Mouse (Mus musculus) cerebral cortex, adult 2 months (tissue): ENCODE results near the gene Slc6a4.

ENCODE experiments used
- WGBS: fragments of 180-500 bp; shearing (Covaris S2); methylation state at CpG from one replicate; pipeline ENCODE4 v1.1.7; 2018; 5-methylcytosine and 5-hydroxymethylcytosine counted together

Gene Slc6a4

DNA sequence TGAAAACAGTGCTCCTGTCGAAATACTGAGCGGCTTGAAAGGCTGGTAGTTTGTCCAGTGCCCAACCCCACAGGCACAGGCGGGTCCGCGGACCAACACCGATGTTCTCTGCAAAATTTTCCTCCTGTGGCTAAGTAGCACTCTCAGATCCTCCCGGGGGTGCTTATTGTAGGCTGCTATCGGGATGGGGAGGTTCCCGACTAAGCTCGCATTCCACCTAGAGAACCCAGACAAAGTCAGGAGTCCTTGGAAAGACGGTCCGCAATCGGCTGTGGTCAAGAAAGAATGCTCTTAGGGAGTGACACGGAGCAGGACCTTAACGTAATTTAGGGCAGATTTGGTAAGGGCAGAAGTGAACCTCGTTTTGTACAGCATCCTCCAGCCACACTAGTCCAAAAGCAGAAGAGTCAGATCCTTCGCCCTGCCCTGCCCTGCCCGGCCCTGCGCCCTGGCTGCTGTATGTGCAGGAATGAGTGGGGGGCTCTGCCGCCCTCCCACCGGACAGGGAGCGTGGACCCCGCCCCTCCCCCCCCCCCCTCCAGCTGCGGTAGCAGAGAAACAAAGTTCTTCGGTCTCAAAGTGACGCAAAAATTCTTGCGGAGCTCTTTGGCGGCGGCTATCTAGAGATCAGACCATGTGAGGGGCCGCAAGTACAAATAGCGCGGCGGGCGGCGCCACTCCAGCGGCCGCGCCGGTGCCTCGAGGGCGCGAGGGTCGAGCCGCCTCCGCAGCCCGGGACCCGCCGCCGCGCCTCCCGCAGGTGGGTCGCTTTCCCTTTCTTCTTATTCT, at the start of gene Slc6a4:
Gene Slc6a4 (plus strand): TSS at position 688 of the 789 bp plus-strand sequence.
- 1% methylated on average over 52 of the region's 52 CpGs for WGBS

DNA sequence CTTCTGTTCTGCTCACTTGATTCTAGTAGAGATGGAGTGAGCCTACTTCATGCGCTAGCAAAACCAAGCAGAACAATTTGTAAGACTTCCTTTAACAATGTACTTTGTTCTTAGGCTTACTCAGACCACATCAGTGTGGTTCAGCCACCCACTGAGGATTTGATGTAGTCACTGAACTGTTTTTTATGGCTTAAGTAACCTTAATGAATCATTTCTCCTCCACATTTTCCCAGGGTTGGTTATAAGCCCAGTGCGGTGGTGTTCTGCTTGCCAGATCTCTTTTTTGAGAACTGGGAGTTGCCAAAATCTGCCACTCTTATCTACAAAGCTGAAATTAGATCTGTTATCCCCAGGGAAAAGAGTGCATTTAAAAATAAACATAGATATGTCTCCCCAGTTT, 44.9 kb upstream of the Slc6a4 start:
- 44% methylated on average over 2 of the region's 2 CpGs for WGBS

- 96% methylated on average over 3 of the region's 3 CpGs for WGBS
These were observed 32.7 kb upstream of the Slc6a4 start for GRCm38 (mm10) chr11:76965703-76966102.

DNA sequence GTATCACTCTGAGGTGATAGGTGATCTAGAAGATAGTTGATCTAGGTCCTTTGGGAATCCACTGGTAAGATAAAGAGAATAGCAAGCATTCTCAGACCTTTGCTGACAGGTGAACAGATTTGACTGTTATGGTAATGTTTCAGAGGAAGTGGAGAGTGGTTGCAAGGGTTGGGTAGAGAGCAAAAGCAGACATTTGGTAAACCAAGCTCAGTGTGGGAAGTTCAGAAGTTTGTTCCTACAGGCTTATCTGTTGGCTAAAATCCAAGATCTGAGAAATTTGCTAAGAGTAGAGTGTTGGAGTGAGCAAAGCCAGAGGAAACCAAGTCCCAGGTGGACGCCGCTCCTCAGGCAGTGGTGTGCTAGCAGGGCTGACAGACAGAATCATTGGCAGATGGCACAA, 28.1 kb upstream of the Slc6a4 start:
- 91% methylated on average over 2 of the region's 2 CpGs for WGBS

- WGBS: 78% methylated on average over 7 of the region's 7 CpGs
These were observed 23.6 kb upstream of the Slc6a4 start for GRCm38 (mm10) chr11:76974680-76975319.

DNA sequence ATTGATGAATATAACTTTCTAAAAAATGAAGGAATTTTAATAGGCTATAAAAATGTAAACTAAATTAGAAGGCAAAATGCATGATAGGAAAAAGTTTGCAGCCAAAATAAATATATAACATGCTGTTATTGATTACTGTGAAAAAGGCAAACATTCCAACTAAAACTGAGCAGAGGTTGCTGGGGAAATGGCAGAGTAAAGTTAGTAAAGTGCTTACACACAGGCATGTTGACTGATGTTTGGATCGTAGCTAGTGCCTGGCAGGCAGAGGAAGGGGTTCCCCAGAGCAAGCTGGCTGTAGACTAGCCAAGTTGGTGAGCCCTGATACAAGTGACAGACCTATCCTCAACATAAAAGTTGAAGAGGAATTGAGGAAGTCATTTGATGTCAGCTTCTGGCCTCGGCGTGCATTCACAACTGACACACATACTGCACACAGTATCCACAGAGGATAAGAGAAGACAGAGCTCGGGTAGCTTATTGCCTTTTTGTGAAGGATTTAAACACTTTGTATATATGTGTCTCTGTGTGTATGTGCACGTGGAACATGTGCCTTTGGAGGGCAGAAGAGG, 16.7 kb upstream of the Slc6a4 start:
- WGBS: 90% methylated on average over 5 of the region's 5 CpGs

DNA sequence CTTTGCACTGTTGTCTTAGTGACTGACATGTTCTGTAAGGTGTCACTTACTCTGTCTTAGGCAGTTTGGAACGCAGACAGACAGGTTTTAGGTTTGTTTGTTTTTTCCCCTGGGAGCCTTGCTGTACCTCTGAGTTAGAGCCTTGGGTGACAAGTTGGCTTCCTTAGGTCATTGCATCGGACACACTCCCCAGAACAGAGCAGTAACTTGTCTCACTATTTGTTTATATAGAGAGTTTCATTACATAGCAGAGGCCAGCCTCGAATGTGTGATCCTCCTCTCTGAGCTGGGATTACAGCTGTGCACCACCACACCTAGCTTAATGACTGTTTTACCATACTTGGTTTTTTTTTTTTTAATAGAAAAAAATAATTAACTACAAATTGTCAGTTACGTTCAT, 16.0 kb upstream of the Slc6a4 start:
- WGBS: 87% methylated on average over 4 of the region's 4 CpGs

DNA sequence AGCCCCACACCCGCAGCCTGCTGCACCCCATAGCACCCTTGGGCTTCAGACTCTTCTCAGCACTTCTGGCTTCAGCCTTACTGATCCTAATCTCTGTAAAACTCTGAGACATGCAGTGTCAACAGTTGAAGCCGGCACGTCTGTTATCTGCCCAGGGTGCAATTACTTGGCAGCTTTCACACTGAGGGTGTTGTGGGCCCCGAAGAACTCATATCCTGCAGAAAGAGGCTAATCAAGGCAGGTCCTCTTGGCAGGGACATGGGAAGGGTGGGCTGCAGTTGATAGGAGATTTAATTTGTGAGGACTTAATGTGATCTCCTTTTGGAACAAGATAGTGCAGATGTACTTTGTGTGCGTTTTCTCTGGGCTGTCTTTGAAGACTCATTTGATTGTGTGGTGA, 14.8 kb upstream of the Slc6a4 start:
- WGBS: 80% methylated on average over 5 of the region's 5 CpGs

DNA sequence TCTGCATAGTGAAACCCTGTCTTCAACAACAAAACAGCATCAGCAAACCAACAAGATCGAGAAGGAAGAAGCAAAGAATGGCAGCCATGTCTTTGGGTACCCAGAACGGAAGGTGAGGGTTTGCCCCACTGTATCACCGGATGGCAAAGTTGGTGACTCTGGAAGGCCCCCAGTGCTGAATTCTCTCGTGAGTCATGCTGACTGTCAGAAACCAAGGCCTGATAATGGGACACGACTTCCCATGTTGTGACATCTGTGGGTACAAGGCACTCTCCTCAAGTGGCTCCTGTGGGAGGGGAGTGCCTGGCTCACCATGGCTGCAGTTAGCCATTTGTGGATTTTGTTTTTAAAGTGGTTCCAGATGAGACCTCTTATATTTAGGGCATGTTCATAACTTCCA, 7.6 kb upstream of the Slc6a4 start:
- WGBS: 83% methylated on average over 5 of the region's 5 CpGs

DNA sequence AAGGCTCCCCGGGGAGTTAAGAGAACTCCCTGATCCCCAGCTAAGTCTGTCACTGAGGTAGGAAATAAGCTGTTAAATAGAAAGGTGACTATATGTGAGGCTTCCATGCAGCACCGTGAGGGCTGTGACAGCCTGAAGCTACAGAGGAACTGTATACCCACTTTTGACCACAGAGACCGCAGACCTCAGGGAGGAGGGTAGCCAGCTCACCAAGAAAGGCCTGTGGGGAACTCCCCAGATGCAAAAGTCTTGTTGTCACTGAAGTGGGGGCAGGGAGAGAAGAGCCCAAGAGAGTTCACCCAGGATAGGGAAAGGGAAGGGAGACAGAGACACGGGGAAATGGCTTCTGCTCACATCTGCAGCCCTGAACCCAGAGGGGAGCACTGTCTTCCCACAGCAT, 5.5 kb upstream of the Slc6a4 start:
- 71% methylated on average over 4 of the region's 4 CpGs for WGBS

DNA sequence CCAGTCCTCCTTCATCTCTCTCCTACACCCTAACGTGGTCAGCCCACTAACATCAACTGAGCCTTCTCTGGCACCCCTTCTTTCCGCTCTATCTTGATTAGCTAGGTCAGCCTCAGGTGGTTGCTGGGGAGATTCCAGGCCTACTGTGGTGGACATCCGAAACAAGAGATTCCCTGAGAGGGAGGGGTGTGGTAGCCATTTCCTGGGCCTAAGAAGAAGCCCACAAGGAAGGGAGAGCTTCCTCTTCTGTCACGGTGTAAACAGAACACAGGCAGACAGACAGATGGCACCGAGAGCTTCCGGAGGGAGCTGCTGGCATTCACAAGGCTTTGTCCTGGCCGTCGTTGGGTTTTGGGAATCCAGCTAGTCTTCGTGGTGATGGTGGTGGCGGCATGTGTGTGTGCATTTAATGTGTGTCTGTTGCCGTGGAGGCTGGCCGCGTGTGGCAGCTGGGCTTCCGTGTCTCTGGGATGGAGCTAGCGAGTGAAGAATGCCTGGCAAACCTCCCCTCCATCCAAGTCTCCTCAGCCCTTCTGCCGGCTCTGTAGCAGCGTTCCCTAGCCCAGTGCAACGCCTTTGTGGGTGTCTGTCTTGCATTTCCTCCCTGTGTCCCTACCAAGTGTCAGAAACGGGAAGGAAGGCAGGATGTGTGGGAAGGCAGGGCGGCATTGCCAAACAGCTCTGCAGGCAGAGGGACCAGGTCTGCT, 2.3 kb upstream of the Slc6a4 start:
- WGBS: 31% methylated on average over 20 of the region's 20 CpGs

DNA sequence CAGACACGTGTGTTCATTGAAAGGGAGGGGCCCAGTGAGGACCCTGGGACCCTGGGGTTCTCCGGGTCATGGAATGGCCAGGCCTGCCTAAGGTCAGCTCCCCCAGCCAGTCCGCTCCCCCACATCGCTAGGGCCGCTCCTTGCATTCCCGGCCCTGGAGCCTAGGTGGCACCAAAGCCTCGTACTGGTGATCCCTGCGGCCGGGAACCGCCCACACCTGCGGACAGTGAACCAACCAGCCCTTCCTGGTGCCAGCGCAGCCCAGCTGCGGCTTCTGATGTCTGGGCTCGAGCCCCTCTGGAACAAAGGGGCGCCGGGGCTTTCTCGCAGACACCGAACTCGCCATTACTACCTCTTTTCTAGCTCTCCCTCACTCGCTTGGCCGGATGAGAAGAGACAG, 1.1 kb upstream of the Slc6a4 start:
- 1% methylated on average over 21 of the region's 21 CpGs for WGBS

- WGBS: 8% methylated on average over 24 of the region's 24 CpGs
These were observed 363 bp downstream of the Slc6a4 start for GRCm38 (mm10) chr11:76998705-76999226.

DNA sequence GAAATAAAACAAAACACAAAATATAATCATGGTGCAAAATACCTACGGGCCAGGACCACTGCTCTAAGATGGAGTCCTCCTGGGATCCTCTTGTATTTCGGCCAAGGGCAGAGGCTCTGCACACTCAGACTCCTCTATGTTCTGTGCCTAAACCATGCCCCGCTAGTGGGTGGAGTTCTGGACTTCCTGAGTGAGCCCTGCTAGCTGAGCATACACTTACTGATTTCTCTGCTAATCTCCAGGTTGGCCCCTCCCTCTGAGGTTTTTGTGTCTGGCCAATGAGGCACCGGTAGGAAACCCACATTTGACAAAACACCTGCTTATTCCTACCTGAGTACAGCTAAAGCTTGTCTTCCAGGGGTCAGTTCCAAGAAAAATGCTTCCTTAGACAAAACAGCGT, 2.3 kb downstream of the Slc6a4 start:
- WGBS: 66% methylated on average over 5 of the region's 5 CpGs

DNA sequence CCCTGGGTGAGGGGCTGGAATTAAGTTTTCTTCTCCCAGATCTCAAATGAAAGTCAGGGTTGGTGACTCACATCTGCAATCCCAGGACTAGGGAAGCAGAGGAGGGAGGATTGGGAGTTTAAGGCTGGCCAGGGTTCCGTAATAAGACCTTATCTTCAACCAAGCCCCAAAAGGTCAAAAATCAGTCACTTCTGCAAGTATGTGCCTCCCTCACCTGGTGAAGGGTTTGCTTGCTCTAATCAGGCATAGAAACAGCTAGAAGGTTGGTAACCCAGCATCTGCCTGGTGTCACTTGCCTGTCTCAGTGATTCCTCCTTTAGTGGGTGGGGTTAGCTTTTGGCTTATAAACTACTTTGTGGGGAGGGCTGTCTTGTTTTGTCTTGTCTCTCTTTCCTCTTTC, 4.0 kb downstream of the Slc6a4 start:
- WGBS: 76% methylated on average over 1 of the region's 1 CpGs

GRCm38 (mm10) chr11:77005881-77006280, 7.5 kb downstream of the Slc6a4 start:
- WGBS: 30% methylated on average over 4 of the region's 4 CpGs

DNA sequence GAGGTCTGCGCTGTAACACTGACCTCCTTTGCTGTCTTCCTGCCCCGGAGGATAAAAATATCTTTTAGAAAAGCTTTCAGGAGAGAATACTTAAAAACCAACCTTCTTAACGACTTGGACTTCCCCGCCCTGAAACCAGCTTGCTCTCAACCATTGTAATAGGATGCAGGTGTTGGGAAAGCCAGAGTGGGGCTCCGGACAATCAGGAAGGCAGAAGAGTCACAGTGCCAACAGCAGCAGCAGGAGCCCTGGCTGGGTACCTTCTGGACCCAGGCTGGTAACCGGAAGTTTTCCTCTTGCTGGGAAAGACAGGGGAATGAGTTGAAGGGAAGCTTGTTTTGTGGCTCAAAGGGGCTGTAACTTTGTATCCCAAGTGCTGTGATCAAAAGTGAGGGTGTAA, 8.2 kb downstream of the Slc6a4 start:
- 24% methylated on average over 6 of the region's 6 CpGs for WGBS

GRCm38 (mm10) chr11:77009069-77010025, 10.9 kb downstream of the Slc6a4 start:
- 85% methylated on average over 16 of the region's 16 CpGs for WGBS

DNA sequence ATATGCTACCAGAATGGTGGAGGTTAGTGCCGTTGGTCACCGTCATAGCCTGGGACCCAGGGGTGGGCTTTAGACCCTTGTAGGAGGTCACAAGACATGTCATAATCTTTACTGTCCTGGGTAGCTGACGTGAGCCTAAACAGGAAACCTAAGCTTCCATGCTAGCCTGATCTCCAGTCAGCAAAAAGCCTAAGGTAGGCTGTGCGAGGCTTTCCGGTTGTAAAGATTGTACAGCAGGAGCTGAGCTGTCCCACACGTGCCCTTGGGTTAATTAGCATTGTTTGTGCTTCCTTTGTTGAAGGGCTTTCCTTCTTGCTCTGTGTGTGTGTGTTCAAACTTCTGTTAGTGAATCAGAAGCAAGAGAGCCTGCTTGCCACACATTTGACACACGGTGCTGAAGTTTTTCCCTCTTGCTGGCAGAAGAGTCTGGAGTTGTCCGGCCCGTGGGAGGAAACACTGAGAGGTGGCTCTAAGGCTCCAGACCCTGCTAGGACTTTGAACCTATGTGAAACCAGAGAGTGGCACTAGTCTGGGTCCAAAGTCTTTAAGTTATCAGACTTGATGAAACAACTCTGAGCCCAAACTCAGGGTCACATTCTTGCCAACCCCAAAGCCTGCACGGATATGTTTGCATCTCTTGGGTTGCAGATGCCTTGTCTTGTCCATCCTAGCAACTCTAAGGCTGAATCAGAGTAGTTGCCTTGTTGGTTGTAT, 12.5 kb downstream of the Slc6a4 start:
- 82% methylated on average over 10 of the region's 10 CpGs for WGBS

GRCm38 (mm10) chr11:77018046-77018445, 19.6 kb downstream of the Slc6a4 start:
- 90% methylated on average over 11 of the region's 11 CpGs for WGBS
